Mouse (Mus musculus): ENCODE data around the gene Rrp12.
A peak's percentile ranks its signal among the peaks of the same experiment; 100 is the strongest.
"Not testable (repeated sequence)": the region's sequence is repeated elsewhere in the genome, so short reads cannot be mapped to it uniquely, and the experiment has no call there.

The Rrp12 gene

GRCm38 (mm10) chr19:41895460-41896318 is at the start of gene Rrp12:
TSS of gene Rrp12 (minus strand) at chr19:41896173.
- DNase-seq (ENCODE audit: low read depth, low spot score): peak; percentile 59

GRCm38 (mm10) chr19:41943841-41944240 is 47.9 kb upstream of the Rrp12 start:
- DNase-seq (ENCODE audit: low read depth, low spot score): no peak

GRCm38 (mm10) chr19:41938539-41938938 is 42.6 kb upstream of the Rrp12 start:
- no peak for DNase-seq (ENCODE audit: low read depth, low spot score)

GRCm38 (mm10) chr19:41935921-41936320 is 39.9 kb upstream of the Rrp12 start:
- no peak for DNase-seq (ENCODE audit: low read depth, low spot score)

- no peak for DNase-seq (ENCODE audit: low read depth, low spot score)
These were observed 38.2 kb upstream of the Rrp12 start for GRCm38 (mm10) chr19:41934124-41934523.

- peak; percentile 88 for DNase-seq (ENCODE audit: low read depth, low spot score)
These were observed 37.5 kb upstream of the Rrp12 start, which contains the start of the genes Exosc1 and Zdhhc16 for GRCm38 (mm10) chr19:41933179-41934086. TSS of gene Exosc1 (minus strand) at chr19:41933423. TSS of gene Zdhhc16 (plus strand) at chr19:41933480.

GRCm38 (mm10) chr19:41932686-41933085 is 36.7 kb upstream of the Rrp12 start:
- peak; percentile 9 for DNase-seq (ENCODE audit: low read depth, low spot score)

GRCm38 (mm10) chr19:41920412-41921067 is 24.6 kb upstream of the Rrp12 start:
- DNase-seq (ENCODE audit: low read depth, low spot score): no peak

GRCm38 (mm10) chr19:41919471-41919870 is 23.5 kb upstream of the Rrp12 start:
- no peak for DNase-seq (ENCODE audit: low read depth, low spot score)

GRCm38 (mm10) chr19:41916853-41917252 is 20.9 kb upstream of the Rrp12 start:
- no peak for DNase-seq (ENCODE audit: low read depth, low spot score)

GRCm38 (mm10) chr19:41915294-41915693 is 19.3 kb upstream of the Rrp12 start:
- DNase-seq (ENCODE audit: low read depth, low spot score): no peak

GRCm38 (mm10) chr19:41914592-41914882 is 18.6 kb upstream of the Rrp12 start:
- DNase-seq (ENCODE audit: low read depth, low spot score): not testable (repeated sequence)

GRCm38 (mm10) chr19:41913774-41914591 is 18.0 kb upstream of the Rrp12 start:
- DNase-seq (ENCODE audit: low read depth, low spot score): no peak

GRCm38 (mm10) chr19:41912121-41913080 is 16.4 kb upstream of the Rrp12 start:
- DNase-seq (ENCODE audit: low read depth, low spot score): no peak

- DNase-seq (ENCODE audit: low read depth, low spot score): peak; percentile 97
These were observed 15.5 kb upstream of the Rrp12 start, which contains the start of gene Pgam1 for GRCm38 (mm10) chr19:41911178-41912073. TSS of gene Pgam1 (plus strand) at chr19:41911923.

- no peak for DNase-seq (ENCODE audit: low read depth, low spot score)
These were observed 14.4 kb upstream of the Rrp12 start for GRCm38 (mm10) chr19:41910396-41910795.

- no peak for DNase-seq (ENCODE audit: low read depth, low spot score)
These were observed 12.8 kb upstream of the Rrp12 start for GRCm38 (mm10) chr19:41908736-41909135.

- no peak for DNase-seq (ENCODE audit: low read depth, low spot score)
These were observed 11.2 kb upstream of the Rrp12 start for GRCm38 (mm10) chr19:41907079-41907760.

All from WW6 (cell line).